Mouse (Mus musculus): ENCODE measurements around the gene Resf1. TPM values are rescaled to one million over a fixed set of nuclear protein-coding genes. Genes with fewer than 3 reads are reported as not detected.
"Not testable (repeated sequence)": the region's sequence is repeated elsewhere in the genome, so short reads cannot be mapped to it uniquely, and the experiment has no call there.

Resf1 gene
- 90.4 and 93.9 TPM in 2 replicates for polyA plus RNA-seq (2011; ENCODE audit: insufficient read depth, insufficient read length, low read depth, missing spikeins)

DNA sequence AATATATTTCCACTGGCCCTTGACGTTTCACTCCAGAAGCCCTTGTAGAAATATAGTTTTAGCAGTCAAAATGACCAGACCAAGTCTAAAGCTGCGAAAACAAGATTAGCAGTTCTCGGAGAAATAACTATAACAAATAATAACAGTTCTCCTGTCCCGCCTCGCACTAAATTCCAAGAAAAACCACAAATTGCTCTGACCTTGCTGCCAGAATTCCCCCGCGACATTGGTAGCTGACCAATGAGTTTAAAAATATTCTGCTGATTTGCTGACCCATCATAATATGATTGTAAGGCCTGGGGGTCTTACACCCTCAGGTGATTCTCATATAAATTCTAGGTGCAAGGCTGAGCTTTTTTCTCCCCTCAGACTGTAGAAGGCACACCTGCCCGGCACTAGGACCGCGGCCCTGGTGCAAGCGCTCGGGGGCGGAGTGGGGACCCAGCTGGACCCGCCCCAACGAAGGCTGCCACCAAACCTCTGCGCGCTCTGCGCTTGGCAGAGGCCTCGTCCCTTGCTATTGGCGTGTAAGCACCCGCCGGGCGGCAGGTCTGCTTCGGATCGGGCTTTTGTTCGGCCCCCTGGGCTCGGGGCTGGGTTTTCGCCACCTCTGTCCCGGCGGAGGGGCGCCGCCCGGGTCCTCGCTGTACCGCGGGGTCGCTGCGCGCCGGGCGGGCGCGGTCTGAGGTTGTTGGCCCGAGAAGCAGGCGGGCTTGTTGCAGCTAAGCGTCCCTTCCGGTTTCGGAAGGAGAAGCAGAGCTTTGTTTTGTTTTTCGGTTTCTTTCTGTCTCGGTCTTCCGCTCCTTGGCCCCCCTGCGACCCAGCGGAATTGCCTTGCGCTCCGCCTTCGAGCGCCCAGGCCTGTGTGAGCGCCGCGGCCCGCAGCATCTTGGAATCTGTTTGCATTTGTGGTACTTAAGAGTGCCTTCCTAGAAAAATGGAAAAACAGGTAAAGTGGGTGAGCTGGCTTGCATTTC is at the start of gene Resf1:
Gene Resf1, plus strand, starts transcription at position 459 of the 977 bp plus-strand sequence.
- Histone ChIP-seq H3K4me3 (ENCODE audit: low read depth, low read length) (peak within 1 kb of the TSS; percentile 63), H3K36me3 (ENCODE audit: control insufficient read depth, insufficient read depth, low read length, poor library complexity, severe bottlenecking) (peaks cover 17% of the 10 kb centered on the region), H3K27me3 (ENCODE audit: control insufficient read depth, insufficient read depth, low read length, poor library complexity, severe bottlenecking) (no peaks in the 10 kb centered on the region), H3K9me3 (replicated peaks; ENCODE audit: control insufficient read depth, insufficient read depth, low read length, poor library complexity, severe bottlenecking) (peaks cover 26% of the 10 kb centered on the region), H3K4me1 (ENCODE audit: control insufficient read depth, insufficient read depth, low read length) (peaks cover 2% of the 10 kb centered on the region), H3K27ac (ENCODE audit: insufficient read depth, low read length) (peak within 1 kb of the TSS; percentile 80), H3K9ac (ENCODE audit: low read depth, poor library complexity, severe bottlenecking) (peak within 1 kb of the TSS; percentile 97)
- TF ChIP-seq POLR2A (IDR thresholded peaks at IDR 0.05; ENCODE audit: insufficient read depth, low read length), result no peak
- TF ChIP-seq CTCF (IDR thresholded peaks at IDR 0.05; ENCODE audit: low read depth, low read length), result no peak
- no peak for TF ChIP-seq EP300 (IDR thresholded peaks at IDR 0.05; ENCODE audit: insufficient read depth, low read depth, low read length)

DNA sequence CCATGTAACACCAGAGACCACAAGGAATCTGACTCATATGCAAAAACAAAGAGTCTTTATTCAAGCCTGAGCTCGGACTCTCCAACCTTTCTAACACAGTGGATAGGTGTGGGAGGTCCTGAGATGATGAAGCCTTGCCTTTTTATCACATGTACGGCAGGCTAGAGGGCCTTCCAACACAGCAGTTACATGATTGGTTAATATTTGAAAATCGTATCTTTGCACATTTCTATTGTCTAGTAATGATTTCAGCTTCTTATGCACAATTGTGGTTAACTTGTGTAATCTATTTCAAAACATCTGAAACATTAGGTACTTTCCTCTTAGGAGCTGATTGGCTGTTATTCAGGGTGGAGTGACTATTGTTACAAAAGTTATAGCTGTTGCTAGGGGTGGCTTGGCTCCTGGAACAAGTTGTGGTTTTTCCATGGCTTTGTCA is 48.4 kb upstream of the Resf1 start:
- Histone ChIP-seq H3K4me1 (ENCODE audit: control insufficient read depth, insufficient read depth, low read length) (no peaks in the 10 kb centered on the region), H3K9me3 (replicated peaks; ENCODE audit: control insufficient read depth, insufficient read depth, low read length, poor library complexity, severe bottlenecking) (no peaks in the 10 kb centered on the region), H3K9ac (ENCODE audit: low read depth, poor library complexity, severe bottlenecking) (no peak overlapping the region), H3K27me3 (ENCODE audit: control insufficient read depth, insufficient read depth, low read length, poor library complexity, severe bottlenecking) (no peaks in the 10 kb centered on the region), H3K27ac (ENCODE audit: insufficient read depth, low read length) (no peak overlapping the region), H3K36me3 (ENCODE audit: control insufficient read depth, insufficient read depth, low read length, poor library complexity, severe bottlenecking) (no peaks in the 10 kb centered on the region), H3K4me3 (ENCODE audit: low read depth, low read length) (no peak overlapping the region)
- no peak for TF ChIP-seq CTCF (IDR thresholded peaks at IDR 0.05; ENCODE audit: low read depth, low read length)
- no peak for TF ChIP-seq EP300 (IDR thresholded peaks at IDR 0.05; ENCODE audit: insufficient read depth, low read depth, low read length)

DNA sequence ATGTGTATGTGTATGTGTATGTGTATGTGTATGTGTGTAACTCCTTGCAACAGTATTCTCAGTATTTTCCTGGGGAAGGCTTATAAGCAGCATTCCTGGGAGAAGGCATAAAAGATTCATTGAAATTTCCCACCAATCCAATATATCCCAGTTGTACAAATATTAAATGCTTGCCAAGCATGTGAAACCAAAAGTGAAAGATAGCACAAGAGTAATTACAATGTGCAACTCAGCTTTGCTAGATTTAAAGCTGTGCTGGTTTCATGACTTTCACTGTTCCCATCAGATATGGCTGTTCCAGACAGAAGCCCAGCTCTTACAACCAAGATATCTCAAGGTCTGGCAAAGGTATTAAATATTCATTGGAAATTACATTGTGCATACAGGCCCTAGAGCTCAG is 41.3 kb upstream of the Resf1 start:
- Histone ChIP-seq H3K36me3 (ENCODE audit: control insufficient read depth, insufficient read depth, low read length, poor library complexity, severe bottlenecking) (no peaks in the 10 kb centered on the region), H3K4me3 (ENCODE audit: low read depth, low read length) (no peak overlapping the region), H3K9ac (ENCODE audit: low read depth, poor library complexity, severe bottlenecking) (no peak overlapping the region), H3K27ac (ENCODE audit: insufficient read depth, low read length) (no peak overlapping the region), H3K9me3 (replicated peaks; ENCODE audit: control insufficient read depth, insufficient read depth, low read length, poor library complexity, severe bottlenecking) (peaks cover 14% of the 10 kb centered on the region), H3K27me3 (ENCODE audit: control insufficient read depth, insufficient read depth, low read length, poor library complexity, severe bottlenecking) (no peaks in the 10 kb centered on the region), H3K4me1 (ENCODE audit: control insufficient read depth, insufficient read depth, low read length) (no peaks in the 10 kb centered on the region)
- TF ChIP-seq CTCF (IDR thresholded peaks at IDR 0.05; ENCODE audit: low read depth, low read length) (no peak), EP300 (IDR thresholded peaks at IDR 0.05; ENCODE audit: insufficient read depth, low read depth, low read length) (no peak), POLR2A (IDR thresholded peaks at IDR 0.05; ENCODE audit: insufficient read depth, low read length) (no peak)

DNA sequence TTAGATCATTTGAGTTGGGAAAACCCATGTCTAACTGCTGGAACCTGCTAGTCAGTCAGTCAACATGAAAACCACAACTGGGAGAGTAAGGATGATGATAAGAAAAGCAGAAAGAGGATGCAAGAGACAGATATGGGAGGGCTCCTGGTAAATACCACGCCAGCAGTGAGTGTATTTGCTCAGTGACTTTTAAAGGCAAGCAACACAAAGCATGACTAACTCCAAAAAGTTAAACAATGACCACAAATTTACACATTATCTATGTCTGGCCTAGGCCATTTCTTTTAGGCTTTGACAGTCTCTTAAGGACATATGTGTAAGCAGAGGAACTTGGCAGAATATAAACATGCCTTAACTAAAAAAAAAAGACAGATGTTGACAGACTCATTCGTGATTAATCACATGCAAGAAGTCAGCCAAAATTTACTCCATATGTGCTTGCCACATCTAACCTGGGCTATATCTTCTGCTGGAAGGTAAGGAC is 30.9 kb upstream of the Resf1 start:
- Histone ChIP-seq H3K27ac (ENCODE audit: insufficient read depth, low read length) (no peak overlapping the region), H3K9me3 (replicated peaks; ENCODE audit: control insufficient read depth, insufficient read depth, low read length, poor library complexity, severe bottlenecking) (peaks cover 28% of the 10 kb centered on the region), H3K4me1 (ENCODE audit: control insufficient read depth, insufficient read depth, low read length) (no peaks in the 10 kb centered on the region), H3K4me3 (ENCODE audit: low read depth, low read length) (no peak overlapping the region), H3K9ac (ENCODE audit: low read depth, poor library complexity, severe bottlenecking) (no peak overlapping the region), H3K36me3 (ENCODE audit: control insufficient read depth, insufficient read depth, low read length, poor library complexity, severe bottlenecking) (no peaks in the 10 kb centered on the region), H3K27me3 (ENCODE audit: control insufficient read depth, insufficient read depth, low read length, poor library complexity, severe bottlenecking) (no peaks in the 10 kb centered on the region)
- no peak for TF ChIP-seq CTCF (IDR thresholded peaks at IDR 0.05; ENCODE audit: low read depth, low read length)
- no peak for TF ChIP-seq EP300 (IDR thresholded peaks at IDR 0.05; ENCODE audit: insufficient read depth, low read depth, low read length)
- no peak for TF ChIP-seq POLR2A (IDR thresholded peaks at IDR 0.05; ENCODE audit: insufficient read depth, low read length)

DNA sequence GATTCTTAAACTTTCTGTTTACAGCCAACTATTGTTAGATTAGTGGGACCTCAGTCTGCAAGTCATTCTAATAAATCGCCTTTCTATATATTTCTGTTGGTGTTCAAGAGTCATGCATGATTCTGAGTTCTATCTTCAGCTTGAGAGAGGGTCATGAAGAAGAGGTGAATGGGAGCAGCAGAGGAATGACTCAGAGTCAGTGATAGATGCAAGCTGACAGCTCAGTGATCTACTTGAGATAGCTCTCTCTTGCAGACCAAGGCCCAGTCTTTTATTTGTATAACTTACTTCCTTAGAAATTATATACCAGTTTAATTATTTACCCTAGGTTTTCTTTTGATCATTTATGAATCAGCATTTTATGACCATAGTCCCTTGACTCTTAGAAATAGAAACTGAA is 30.3 kb upstream of the Resf1 start:
- no peaks in the 10 kb centered on the region for H3K36me3 ChIP-seq (ENCODE audit: control insufficient read depth, insufficient read depth, low read length, poor library complexity, severe bottlenecking)
- no peak overlapping the region for H3K4me3 ChIP-seq (ENCODE audit: low read depth, low read length)
- no peak overlapping the region for H3K9ac ChIP-seq (ENCODE audit: low read depth, poor library complexity, severe bottlenecking)
- peaks cover 33% of the 10 kb centered on the region for H3K9me3 ChIP-seq (replicated peaks; ENCODE audit: control insufficient read depth, insufficient read depth, low read length, poor library complexity, severe bottlenecking)
- H3K4me1 ChIP-seq (ENCODE audit: control insufficient read depth, insufficient read depth, low read length), result no peaks in the 10 kb centered on the region
- no peaks in the 10 kb centered on the region for H3K27me3 ChIP-seq (ENCODE audit: control insufficient read depth, insufficient read depth, low read length, poor library complexity, severe bottlenecking)
- H3K27ac ChIP-seq (ENCODE audit: insufficient read depth, low read length), result no peak overlapping the region
- TF ChIP-seq POLR2A (IDR thresholded peaks at IDR 0.05; ENCODE audit: insufficient read depth, low read length), result no peak
- no peak for TF ChIP-seq CTCF (IDR thresholded peaks at IDR 0.05; ENCODE audit: low read depth, low read length)
- no peak for TF ChIP-seq EP300 (IDR thresholded peaks at IDR 0.05; ENCODE audit: insufficient read depth, low read depth, low read length)

DNA sequence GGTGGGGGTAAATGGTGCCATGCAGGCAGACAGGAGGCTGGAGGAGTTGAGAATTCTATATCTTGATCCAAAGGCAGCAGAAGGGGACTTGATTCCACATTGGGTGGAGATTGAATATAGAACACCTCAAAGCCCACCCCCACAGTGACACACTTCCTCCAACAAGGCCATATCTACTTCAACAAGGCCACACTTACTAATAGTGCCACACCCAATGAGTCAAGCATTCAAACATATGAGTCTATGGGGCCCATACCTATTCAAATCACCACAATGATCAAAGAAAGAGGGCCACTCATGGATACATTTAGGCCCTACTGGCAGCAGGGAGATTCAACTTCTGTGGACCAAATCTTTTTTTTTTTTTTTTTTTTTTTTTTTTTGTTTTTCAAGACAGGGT is 28.7 kb upstream of the Resf1 start:
- no peaks in the 10 kb centered on the region for H3K27me3 ChIP-seq (ENCODE audit: control insufficient read depth, insufficient read depth, low read length, poor library complexity, severe bottlenecking)
- H3K27ac ChIP-seq (ENCODE audit: insufficient read depth, low read length), result no peak overlapping the region
- H3K4me1 ChIP-seq (ENCODE audit: control insufficient read depth, insufficient read depth, low read length), result no peaks in the 10 kb centered on the region
- no peak for TF ChIP-seq POLR2A (IDR thresholded peaks at IDR 0.05; ENCODE audit: insufficient read depth, low read length)
- TF ChIP-seq CTCF (IDR thresholded peaks at IDR 0.05; ENCODE audit: low read depth, low read length), result no peak
- TF ChIP-seq EP300 (IDR thresholded peaks at IDR 0.05; ENCODE audit: insufficient read depth, low read depth, low read length), result no peak
- H3K4me3 ChIP-seq (ENCODE audit: low read depth, low read length), result no peak overlapping the region
- H3K9ac ChIP-seq (ENCODE audit: low read depth, poor library complexity, severe bottlenecking), result no peak overlapping the region
- no peaks in the 10 kb centered on the region for H3K36me3 ChIP-seq (ENCODE audit: control insufficient read depth, insufficient read depth, low read length, poor library complexity, severe bottlenecking)
- H3K9me3 ChIP-seq (replicated peaks; ENCODE audit: control insufficient read depth, insufficient read depth, low read length, poor library complexity, severe bottlenecking), result peaks cover 28% of the 10 kb centered on the region

DNA sequence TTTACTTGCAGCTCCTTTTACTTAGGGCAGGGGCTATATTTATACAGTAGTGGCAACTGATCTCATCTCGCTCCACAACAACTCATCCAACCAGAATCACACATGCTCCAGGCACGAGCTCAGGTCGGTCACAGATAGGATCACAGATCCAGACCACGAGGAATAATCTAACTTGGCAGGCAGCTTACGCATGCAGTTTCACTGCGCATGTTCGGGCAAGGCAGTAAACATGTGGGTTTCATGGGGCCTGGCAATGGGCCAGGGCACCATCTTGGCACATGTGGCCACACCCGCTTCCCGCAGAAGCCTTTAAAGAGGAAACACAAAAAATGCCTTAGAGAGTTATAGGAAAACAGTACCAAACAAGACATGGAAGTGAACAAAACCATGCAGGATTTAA is 21.0 kb upstream of the Resf1 start:
- not testable (repeated sequence) for H3K9ac ChIP-seq (ENCODE audit: low read depth, poor library complexity, severe bottlenecking); H3K4me1 ChIP-seq (ENCODE audit: control insufficient read depth, insufficient read depth, low read length); H3K36me3 ChIP-seq (ENCODE audit: control insufficient read depth, insufficient read depth, low read length, poor library complexity, severe bottlenecking); H3K4me3 ChIP-seq (ENCODE audit: low read depth, low read length); H3K27ac ChIP-seq (ENCODE audit: insufficient read depth, low read length); H3K27me3 ChIP-seq (ENCODE audit: control insufficient read depth, insufficient read depth, low read length, poor library complexity, severe bottlenecking)
- peaks cover 27% of the 10 kb centered on the region for H3K9me3 ChIP-seq (replicated peaks; ENCODE audit: control insufficient read depth, insufficient read depth, low read length, poor library complexity, severe bottlenecking)

DNA sequence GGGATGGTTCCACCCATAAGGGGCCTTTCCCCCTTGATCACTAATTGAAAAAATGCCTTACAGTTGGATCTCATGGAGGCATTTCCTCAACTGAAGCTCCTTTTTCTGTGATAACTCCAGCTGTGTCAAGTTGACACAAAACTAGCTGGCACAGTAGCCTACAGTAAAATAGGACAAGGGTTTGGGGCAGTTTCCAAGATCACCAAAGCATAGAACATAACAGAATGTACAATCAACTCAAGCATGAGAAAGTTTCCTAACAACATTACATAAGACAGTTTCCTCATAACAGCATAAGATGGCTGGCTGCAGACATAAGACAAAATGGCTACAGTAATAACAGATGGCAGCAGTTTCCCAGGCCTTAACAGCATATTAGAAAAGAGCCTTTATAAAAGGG is 6.0 kb upstream of the Resf1 start:
- not testable (repeated sequence) for H3K4me3 ChIP-seq (ENCODE audit: low read depth, low read length); H3K27ac ChIP-seq (ENCODE audit: insufficient read depth, low read length); H3K27me3 ChIP-seq (ENCODE audit: control insufficient read depth, insufficient read depth, low read length, poor library complexity, severe bottlenecking); H3K36me3 ChIP-seq (ENCODE audit: control insufficient read depth, insufficient read depth, low read length, poor library complexity, severe bottlenecking); H3K4me1 ChIP-seq (ENCODE audit: control insufficient read depth, insufficient read depth, low read length); H3K9ac ChIP-seq (ENCODE audit: low read depth, poor library complexity, severe bottlenecking)
- H3K9me3 ChIP-seq (replicated peaks; ENCODE audit: control insufficient read depth, insufficient read depth, low read length, poor library complexity, severe bottlenecking), result peaks cover 26% of the 10 kb centered on the region
